Mouse (Mus musculus) erythroblast, embryonic 14.5 days (primary cell): ENCODE data around the gene Ubtd1.

Source experiments
- GATA1 ChIP-seq: IDR thresholded peaks from 2 replicates; pipeline ENCODE4 v1.6.1; 2012; ENCODE audit warnings: low read length, inconsistent platforms, mixed read lengths
- TAL1 ChIP-seq: IDR thresholded peaks from 3 replicates; pipeline ENCODE4 v1.6.1; 2012; ENCODE audit warnings: low read length, inconsistent platforms, mixed read lengths

DNA sequence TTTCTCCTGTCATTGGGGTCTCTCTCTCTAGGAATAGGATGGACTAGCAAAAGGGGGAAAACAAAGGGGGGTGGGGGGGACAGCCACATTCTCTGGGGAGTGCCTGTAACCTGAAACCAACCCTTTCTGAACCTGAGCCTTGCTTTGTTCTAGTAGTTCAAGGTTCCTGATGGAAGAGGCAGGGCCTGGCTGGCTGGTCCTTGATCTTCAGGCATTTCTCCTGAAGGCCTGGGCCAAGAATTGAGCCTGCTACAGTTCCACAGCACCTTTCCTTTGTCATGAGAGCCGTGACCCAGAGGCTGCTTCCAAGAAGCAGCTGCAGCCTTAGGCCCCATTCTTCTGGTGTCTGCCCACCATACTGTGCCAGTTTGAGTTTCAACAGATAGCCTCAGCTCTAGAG is 13.9 kb downstream of the Ubtd1 start:
- TF ChIP-seq GATA1 (no peak), TAL1 (no peak)
